Mouse (Mus musculus) lung, adult 2 months (tissue): ENCODE results near the gene Proser2.

Source experiments
- CTCF ChIP-seq: fragments of 200-500 bp; IDR thresholded peaks from 2 replicates; pipeline ENCODE4 v1.5.1; 2011; ENCODE audit warnings: mild to moderate bottlenecking, low read length, control low read depth; ENCODE audit not compliant: insufficient read depth
- POLR2A ChIP-seq: fragments of 200-500 bp; IDR thresholded peaks from 2 replicates; pipeline ENCODE4 v1.6.1; 2011; ENCODE audit warnings: low read depth, mild to moderate bottlenecking, control low read depth, low read length, borderline replicate concordance; ENCODE audit errors: extremely low read depth

GRCm38 (mm10) chr2:6118246-6118645 lies 11.8 kb downstream of the Proser2 start:
- TF ChIP-seq CTCF (no peak), POLR2A (no peak)
